Mouse (Mus musculus) NIH3T3 (cell line): ENCODE results near the gene Gzmm.

Source experiments
- DNase-seq: peaks from one replicate; pipeline ENCODE4 v3.0.0-alpha.2; 2012; ENCODE audit warnings: low read depth

The Gzmm gene

DNA sequence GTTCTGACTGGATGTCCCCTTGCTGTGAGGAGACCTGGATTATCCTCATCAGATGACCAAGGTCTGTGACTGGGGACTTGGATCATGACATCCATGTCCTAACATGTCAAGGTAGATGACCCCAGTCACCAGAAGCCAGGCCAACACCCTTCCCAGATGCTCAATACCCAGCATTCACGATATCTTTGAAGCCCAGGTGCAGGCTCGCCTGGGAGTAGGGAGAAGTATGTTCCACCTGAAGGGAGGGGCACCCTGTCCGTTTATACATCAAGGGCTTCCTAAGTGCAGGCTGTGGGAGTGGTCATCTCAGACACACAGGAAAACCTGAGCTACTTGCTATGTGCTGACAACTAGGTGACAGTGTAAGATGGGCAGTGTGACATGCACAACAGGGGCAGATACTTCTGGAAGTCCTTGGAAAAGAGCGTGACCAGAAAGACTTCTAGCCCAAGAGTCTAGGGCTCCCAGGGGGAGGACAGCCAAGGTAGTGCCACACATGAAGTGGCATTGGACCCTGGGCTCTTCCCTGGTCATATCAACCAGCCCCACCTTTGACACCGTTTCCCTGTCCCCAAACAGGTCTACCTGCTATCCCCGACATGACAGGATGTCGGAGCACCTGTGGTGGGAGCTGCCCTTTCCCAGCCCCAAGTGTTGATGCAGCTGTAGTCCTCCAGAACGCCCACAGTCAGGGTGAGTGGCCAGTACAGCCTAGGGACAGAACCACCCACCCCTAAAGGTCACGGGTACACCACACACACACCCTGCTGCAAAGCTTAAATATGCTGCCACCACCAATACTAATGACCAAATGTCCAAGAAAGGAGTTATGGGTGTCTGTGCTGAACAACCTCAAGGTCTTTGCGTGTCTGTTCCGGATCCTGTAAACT lies 8.0 kb upstream of the Gzmm start:
- no peak for DNase-seq

DNA sequence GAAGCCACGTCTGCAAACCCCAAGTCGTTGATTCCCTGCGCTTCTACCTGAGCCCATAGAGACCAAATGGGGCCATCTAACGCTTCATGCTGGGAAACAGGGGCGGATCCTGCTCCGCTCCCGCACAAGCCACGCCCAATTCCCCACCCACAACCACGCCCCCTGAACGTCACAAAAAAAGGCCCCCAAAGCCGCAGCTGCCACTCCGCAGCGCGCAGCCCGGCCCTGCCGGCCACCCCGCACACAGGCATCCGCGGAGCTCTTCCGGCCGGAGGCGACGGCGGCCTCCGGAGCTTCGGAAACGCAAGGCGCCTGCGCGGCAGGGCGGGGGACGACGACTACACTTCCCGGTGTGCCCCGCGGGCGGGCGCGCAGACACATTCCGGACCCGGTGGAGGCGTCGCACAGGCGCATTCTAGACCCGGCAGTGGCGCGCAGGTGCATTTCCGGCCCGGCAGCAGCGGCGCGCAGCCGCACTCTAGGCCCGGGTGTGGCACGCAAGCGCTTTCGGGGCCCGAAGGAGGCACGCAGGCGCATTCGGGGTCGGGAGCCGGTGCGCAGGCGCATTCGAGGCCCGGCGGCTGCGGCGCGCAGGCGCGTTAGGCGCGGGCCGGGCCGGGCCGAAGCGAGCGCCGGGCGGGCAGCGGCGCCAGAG lies 7.1 kb upstream of the Gzmm start, which contains the start of gene Cdc34:
TSS of gene Cdc34 (plus strand) at position 605 of the 655 bp plus-strand sequence.
- peak; percentile 100 for DNase-seq

DNA sequence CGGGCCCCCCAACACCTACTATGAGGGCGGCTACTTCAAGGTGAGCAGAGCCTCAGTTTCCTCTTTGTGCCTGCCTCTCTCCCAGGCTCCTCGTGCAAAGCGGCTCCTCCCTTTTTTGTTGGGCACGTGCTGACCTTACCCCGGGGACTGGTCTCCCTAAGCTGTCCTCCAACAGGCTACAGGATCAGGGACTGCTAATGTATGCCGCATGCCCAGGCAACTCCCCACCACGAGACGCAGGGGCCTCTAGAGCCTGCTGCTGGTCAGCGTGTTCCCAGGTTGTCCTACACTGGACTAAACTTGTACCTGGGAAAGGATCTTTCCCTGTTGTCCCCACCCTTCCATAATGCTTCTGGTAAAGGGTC lies 6.3 kb upstream of the Gzmm start:
- no peak for DNase-seq

DNA sequence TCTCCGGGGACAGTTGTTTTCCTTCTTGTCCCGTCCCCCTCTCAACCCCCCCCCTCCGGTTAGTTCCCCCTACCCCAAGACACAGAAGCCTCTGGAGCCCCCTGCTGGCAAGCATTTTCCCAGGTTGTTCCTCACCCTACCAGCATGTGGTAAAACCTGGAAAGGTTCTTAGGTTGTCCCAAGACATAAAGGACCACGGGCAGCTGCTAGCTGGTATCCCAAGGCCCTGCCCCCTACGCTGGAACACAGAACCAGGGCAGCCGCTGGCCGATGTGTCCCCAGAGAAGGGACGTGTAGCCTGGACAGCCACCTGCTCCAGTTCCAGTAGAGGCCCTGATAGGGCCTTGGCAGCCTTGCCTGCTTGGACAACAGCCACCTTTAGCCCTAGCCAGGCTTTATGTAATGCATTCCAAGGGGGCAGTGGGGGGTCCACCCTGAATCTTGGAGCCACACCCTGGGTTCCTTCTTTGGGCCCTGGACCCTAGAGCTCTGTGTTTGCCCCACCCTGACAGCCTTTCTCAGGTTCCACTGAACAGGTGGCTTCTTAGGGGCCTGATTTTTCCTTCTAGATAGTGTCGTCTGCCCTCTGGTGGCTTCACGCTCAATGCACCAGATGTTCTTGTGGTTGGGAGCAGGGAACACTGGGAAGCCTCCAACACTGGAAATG lies 5.8 kb upstream of the Gzmm start:
- peak; percentile 86 for DNase-seq

DNA sequence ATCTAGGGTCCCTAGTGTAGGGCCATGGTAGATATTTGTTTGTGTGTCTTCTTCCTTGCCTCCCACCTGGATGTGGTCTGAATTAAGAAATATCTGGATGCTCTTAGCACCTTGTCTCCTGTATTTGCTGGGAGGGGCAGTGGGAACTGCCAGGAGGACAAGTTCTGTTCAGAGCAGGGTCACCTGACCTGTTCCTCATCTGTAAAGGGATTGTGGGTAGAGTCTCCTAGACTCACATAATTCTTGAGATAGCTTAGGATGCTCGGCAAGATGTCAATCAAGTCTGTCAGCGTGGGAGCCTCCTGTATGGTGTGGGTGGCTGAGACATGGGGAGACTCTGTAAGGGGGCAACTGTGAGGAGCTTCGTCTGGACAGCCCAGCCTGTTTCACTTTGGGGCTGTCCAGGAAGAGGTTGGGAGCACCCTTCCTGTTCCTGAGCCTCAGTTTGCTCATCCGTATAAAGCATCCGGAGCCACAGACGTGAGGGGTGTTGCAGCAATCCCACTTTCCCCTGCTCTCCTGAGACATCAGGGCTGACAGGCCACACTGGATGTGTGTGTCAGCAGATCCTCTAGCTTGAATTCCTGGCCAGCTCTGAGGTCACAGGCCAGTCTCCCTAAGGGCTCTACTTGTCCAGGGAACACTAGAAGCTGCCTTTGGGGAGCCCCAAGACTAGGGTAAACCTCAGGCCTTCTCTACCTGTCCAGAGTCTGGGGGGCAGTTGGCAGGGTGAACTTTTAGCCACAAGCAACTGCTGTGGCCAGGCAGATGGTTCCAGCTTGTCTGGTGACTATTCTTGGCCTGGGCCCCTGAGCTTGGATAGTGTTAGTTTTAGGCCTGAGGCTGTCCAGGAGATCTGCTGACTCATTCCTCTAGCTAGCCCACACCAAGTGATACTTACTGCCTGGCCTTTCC lies 4.8 kb upstream of the Gzmm start:
- DNase-seq: peak; percentile 76

DNA sequence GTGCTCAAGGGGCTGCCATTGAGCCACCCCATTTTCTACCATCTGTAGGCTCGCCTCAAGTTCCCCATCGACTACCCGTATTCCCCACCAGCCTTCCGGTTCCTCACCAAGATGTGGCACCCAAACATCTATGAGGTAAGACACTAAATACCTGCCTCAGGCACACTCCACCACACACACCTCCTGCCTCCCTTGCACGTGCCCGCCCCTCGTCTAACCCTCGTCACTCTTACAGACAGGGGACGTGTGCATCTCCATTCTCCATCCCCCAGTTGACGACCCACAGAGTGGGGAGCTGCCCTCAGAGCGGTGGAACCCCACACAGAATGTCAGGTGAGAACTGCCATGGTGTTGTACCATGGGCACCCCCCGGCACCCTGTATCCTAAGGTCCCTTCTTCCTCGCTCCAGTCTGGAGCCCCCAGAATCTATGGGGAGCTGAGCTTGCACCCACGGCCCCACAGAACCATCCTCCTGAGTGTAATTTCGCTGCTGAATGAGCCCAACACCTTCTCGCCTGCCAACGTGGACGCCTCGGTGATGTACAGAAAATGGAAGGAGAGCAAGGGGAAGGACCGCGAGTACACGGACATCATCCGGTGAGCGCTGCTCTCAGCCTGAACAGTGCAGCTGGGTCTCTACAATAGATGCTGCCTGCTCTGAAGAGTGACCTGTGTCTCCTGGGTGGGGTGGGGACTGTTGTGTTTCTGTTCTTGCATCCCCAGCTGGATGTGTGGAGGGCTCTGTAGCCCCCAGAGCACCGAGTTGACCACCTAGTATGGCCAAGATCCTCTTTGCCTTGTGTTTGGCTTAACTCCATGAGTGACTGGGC lies 3.8 kb upstream of the Gzmm start:
- DNase-seq: no peak

DNA sequence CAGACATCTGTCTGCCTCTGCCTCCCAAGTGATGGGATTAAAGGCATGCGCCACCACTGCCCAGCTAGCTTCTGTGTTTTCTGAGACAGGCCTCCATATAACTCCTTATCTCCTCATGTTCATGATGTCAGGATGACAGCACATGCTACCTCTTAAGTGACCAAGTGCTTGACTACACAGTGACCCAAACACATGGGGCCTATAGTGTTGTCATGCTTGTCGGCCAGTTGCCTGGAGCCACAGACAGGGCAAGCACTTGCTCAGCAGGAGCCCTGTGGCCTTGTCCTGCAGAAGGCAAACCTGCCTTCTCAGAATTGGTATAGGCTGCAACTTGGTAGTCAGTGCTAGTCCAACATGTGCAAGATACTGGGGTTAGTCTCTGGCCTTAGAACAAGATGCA lies 2.6 kb upstream of the Gzmm start:
- DNase-seq: no peak

DNA sequence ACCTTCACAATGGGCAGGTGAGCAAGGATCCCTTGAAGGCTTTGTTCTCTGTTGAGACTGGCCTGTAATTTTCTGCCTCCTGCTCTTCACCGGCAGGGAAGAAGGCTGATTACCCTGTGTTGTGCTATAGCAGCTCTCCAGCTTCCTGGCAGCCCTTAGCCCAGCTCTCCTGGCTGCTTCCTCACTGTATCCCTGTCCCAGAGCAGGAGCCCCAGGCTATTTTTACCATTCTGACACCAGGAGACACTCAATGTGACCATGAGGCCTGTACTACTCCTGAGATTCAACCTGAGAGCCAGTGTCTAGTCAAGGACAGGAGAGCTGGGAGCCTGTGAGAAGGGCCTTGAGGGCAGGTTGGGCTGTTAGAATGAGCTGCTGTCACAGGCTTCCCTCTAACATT lies 2.1 kb upstream of the Gzmm start:
- DNase-seq: no peak

DNA sequence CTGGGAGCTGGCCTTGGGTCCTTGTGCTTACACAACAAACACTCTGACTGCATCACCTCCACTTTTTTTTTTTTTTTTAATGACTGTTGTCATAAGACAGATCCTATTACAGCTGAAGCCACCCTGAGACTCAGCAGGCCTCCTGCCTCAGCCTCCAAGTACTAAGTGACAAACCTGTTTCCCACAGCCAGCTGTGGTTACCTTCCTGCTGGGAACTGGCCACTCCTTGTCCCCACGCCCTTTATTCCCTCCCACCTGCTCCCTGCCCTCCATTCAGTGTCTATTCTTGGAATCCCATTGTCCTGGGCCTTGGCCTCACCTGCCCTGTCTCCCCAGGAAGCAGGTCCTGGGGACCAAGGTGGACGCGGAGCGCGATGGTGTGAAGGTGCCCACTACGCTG lies 1.3 kb upstream of the Gzmm start:
- DNase-seq: no peak

DNA sequence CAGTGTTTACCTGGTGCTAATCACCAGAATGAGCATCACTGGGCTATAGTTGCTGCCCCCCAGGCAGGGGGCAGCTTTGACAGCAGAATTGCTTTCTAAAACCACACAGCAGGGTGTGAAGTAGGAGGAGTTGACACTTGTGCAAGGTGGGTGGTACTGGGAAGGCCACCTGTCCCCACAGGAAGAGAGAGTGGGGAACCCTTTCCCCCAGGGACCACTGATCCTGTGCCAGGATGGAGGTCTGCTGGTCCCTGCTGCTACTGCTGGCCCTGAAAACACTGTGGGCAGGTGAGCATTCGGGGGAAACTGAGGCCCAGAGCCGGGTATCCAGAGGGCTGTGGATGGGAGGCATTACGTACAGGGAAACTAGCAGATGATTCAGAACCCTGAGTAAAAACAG lies 358 bp downstream of the Gzmm start:
- no peak for DNase-seq

DNA sequence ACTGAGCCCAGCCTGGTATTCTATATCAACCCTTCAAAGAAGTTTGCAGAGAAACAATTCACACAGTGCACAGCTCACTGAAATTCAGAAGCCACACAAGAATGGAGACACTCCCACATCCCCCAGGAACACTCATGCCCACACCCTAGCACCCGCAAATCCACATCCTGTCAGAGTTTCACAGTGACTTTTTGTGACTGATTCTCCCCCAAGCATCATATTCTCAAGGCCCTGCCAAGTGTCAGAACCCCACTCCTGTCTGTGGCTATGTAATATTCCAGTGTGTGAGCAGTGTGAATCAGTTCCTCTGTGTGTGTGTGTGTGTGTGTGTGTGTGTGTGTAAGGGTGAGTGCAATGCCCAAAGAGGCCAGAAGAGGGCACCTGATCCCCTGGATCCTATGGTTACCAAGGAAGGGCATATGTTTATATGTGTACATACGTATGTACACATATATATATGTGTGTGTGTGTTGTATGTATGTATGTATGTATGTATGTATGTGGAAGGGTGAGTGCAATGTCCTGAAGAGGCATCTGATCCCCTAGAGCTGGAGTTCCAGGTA lies 3.2 kb downstream of the Gzmm start:
- no peak for DNase-seq

DNA sequence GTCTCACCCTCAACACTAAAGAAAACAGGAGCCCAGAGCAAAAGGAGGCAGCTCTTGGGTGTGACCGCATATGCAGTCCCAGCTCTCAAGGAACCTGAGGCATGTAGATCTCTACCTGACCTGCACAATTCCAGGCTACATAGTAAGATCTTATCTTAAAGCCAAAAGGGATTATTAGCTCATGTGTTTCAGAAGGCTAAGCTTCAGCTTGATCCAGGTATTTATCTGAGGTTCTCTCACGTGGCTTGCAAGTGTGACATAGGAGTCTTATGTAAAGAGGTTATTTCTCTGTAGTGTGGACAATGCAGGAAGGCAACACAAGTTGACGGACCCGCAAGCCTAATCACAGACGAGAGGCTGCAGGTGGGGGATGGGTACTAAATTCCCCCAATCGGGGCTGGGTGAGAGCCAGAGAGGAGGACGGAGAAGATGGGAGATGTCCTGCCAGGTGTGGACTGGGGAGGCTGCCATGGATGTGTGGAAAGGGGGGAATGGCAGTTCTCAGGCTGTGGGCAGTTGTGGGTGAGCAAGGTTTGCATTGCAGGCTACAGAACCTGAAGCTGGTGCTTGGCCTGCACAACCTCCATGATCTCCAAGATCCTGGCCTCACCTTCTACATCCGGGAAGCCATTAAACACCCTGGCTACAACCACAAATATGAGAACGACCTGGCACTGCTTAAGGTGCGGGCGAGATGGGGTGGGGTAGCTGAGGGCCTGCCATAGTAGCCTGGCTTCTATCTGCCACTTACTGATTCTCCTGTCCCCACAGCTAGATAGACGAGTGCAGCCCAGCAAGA lies 5.0 kb downstream of the Gzmm start:
- no peak for DNase-seq

DNA sequence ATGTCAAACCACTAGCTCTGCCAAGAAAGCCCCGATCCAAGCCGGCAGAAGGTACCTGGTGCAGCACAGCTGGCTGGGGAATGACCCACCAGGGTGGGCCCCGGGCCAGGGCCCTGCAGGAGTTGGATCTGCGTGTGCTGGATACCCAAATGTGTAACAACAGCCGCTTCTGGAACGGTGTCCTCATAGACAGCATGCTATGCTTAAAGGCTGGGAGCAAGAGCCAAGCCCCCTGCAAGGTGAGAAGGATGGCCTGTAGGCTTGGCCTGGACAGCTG lies 5.5 kb downstream of the Gzmm start:
- no peak for DNase-seq

DNA sequence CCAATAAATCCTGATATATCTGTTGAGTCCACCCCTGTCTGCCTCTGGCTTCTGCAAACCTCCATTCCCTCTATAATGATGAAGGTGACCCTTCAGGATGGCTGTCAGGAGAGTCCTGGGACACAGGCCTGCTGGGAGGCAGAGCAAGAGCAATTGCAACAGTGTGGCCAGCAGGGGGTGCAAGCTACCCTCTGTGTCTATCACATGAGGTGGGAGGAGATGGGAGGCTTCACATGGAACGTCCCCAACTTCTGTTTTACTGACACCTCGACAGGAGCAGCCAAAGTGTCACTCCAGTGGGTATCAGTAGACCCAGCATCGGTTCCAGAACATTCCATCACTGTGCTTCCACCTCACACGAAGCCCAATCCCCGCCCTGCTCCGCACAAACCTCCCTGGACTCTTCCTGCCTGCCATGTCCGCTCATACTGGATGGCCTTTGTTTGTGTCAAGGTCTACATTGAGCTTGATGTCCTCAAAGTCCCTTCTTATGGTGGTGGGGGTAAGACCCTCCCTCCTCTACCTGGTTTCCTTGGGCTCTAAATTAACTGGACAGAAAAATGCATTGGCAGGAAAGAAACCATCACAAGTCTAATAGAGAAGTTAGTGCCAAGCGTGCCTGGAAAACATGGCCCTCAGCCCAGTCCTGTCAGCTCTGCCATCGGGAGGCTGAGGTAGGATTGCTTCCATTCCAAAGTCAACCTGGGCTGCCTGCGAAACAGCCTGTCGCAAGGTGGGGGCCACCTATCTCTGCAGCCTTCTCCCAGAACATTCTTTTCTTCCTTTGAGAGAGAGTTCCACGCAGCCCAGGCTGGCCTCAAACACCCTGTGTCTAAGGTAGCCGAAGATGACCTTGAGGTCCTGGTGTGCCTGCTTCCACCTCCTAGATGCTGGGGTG lies 6.7 kb downstream of the Gzmm start:
- peak; percentile 88 for DNase-seq

DNA sequence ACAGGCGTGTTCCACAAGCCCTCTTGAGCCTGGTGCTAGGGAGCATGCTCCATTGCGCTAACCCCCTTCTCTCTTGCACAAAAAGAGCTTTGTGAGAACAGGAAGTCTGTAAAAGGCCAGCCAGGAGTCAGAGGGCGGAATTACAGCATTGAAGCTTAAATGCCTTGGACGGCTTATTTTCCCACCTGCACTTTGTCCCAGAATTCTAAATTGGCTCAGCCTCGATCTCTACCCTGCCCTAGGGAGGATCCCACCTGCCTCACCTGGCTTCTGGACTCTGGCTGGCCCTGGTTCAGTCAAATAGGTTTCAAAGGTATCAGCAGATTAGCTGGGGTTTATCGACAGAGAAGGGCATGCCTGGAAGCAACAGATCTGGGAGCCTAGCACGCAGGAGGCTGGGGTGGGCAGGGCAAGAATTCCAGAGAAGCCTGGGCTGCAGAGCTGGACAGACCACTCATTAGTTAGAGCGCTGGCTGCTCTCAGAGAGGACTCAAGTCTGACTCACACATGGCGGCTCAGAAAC lies 7.4 kb downstream of the Gzmm start:
- peak; percentile 72 for DNase-seq

DNA sequence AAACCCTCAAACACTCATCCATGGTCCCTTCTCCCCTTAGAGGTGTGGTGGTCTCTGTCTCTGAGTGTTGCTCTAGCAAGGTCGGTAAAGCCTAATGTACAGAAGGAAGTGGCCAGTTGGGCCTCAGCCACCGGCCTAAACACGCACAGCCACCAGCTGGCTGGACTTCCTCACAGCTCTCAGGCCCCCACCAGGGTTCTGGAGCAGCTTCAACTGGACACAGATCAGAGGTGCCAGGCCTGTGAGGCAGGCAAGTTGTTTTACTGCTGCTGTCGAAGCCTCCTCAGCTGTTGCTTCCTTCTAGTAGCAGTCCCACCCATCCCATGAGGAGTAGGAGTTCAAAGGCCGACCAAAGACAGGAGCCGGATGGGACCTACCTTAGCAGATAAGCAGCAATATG lies 9.1 kb downstream of the Gzmm start:
- no peak for DNase-seq

DNA sequence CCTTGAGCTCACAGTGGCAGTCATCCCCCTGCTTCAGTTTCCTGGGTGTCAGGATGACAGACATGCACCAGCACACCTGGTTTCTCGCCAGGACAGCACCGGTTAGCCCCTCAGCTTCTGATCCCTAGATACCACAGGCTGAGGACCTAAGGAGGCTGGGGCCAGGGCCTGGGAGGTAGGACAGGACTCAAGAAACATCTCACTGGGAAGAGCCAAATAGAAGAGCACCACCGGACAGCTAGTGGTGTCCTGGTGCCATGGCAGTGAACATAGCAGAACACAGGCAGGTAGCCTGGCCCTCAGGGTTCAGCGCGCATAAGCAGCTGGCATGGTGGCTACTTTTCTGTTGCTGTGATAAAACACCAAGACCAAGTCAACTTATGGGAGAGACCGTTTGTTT lies 9.6 kb downstream of the Gzmm start:
- no peak for DNase-seq

DNA sequence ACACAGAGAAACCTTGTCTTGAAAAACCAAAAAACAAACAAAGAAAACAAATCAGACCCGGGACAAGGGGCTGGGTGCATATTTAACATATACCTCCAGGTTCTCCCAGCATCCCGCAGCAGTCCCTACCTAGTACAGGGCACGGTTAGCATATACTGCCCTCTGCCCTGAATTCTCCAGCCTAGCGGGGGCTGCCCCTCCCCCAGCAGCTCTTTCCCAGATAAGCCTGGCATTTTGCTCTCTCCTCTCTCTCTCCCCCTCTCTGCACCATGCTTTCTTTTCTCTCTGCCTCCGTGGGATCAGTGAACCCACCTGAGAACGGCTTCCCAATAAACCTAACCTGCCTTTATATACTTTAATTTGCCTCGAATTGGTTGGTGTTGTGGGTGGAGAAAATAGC lies 11.9 kb downstream of the Gzmm start:
- no peak for DNase-seq
